Mouse (Mus musculus) embryo, embryonic 11 days (tissue): ENCODE data around the gene Slc30a2.

Source experiments
- DNase-seq: peaks from one replicate; pipeline ENCODE4 v3.0.0-alpha.2; 2015

The Slc30a2 gene

GRCm38 (mm10) chr4:134401856-134402570 lies 59.0 kb downstream of the Slc30a2 start:
- DNase-seq: no peak

GRCm38 (mm10) chr4:134402571-134403262 lies 59.7 kb downstream of the Slc30a2 start:
- DNase-seq: no peak

GRCm38 (mm10) chr4:134403721-134404120 lies 60.7 kb downstream of the Slc30a2 start:
- DNase-seq: no peak
